10 mouse cellular contexts compared by ENCODE assay signal in the genomic region with DNA sequence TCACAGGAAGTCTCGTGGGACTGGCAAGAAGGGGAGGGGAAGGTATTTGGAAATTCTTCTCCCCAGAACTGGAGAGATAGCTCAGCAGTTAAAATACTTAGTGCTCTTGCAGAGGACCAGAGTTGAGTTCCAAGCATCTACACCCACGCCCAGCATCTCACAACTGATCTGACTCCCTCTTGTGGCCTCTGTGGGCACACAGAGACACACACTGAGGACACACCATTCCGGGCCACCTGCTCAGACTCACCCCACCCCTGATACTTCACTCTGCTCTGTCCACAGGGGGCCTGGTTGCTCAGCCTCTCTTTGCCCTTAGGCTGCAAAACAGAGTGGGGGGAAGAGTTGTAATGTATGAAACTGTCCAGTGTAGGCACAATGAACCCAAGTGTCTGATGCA. TPM values are rescaled to one million over a fixed set of nuclear protein-coding genes. Genes with fewer than 3 reads are reported as not detected.
DNase-seq lines count a peak whose midpoint lies in the region; ATAC-seq lines count a peak whose summit lies in the region.
"Had no signal": no experiment of that assay in that cellular context is flagged by ENCODE, and none has a peak within 500 bp of the region (broad histone marks: within the 10 kb centered on the region; RNA-seq: fewer than 3 reads in every experiment).

No protein-coding gene starts in this region.

- 55% methylated on average over 3 of the region's 3 CpGs for WGBS in liver, embryonic 12.5 days (ENCODE audit: insufficient replicate concordance)
- WGBS in midbrain, embryonic 12.5 days: 77% methylated on average over 3 of the region's 3 CpGs

- H3K4me1 ChIP-seq in liver, embryonic 12.5 days: peaks cover 72% of the 10 kb centered on the region
- H3K4me1 ChIP-seq in midbrain, embryonic 12.5 days: peaks cover 48% of the 10 kb centered on the region

- ATAC-seq in liver, embryonic 12.5 days: no peak
- ATAC-seq in midbrain, embryonic 12.5 days (ENCODE audit: low FRiP score, low read depth): no peak

- H3K4me3 ChIP-seq in liver, embryonic 12.5 days: no peak overlapping the region
- H3K4me3 ChIP-seq in midbrain, embryonic 12.5 days: no peak overlapping the region
- H3K4me3 ChIP-seq: stomach, embryonic 15.5 days had no signal

- no peak overlapping the region for H3K27ac ChIP-seq in liver, embryonic 12.5 days
- no peak overlapping the region for H3K27ac ChIP-seq in midbrain, embryonic 12.5 days (replicated peaks)
- H3K27ac ChIP-seq: stomach, embryonic 15.5 days had no signal

- no peaks in the 10 kb centered on the region for H3K9me3 ChIP-seq in liver, embryonic 12.5 days (replicated peaks)
- no peaks in the 10 kb centered on the region for H3K9me3 ChIP-seq in midbrain, embryonic 12.5 days
- H3K9me3 ChIP-seq: stomach, embryonic 15.5 days had no signal

- DNase-seq in liver (peak; percentile 39), ES-CJ7 (ENCODE audit: low read depth, low spot score) (peak; percentile 69)
- DNase-seq in brain, adult 2 months (ENCODE audit: low read depth, low spot score): peak; percentile 73
- no peak for DNase-seq in gastrocnemius, postnatal 10 days
- no peak for DNase-seq in urinary bladder, postnatal 25 days (ENCODE audit: low spot score)
- no peak for DNase-seq in yolk sac, embryonic 10.5 days (ENCODE audit: low spot score)
- DNase-seq: left cerebral cortex, postnatal 4 days had no signal

- peaks cover 3% of the 10 kb centered on the region; the same call in 1 of the 2 replicates for H3K27me3 ChIP-seq in liver, embryonic 12.5 days (replicated peaks)
- peaks cover 4% of the 10 kb centered on the region; the same call in 1 of the 2 replicates for H3K27me3 ChIP-seq in midbrain, embryonic 12.5 days

- no peak overlapping the region for H3K4me2 ChIP-seq in liver, embryonic 12.5 days
- peak overlapping the region; percentile 94; the same call in 1 of the 2 replicates for H3K4me2 ChIP-seq in midbrain, embryonic 12.5 days (replicated peaks)
- H3K4me2 ChIP-seq: stomach, embryonic 15.5 days had no signal

- H3K9ac ChIP-seq in liver, embryonic 12.5 days: no peak overlapping the region
- no peak overlapping the region for H3K9ac ChIP-seq in midbrain, embryonic 12.5 days (replicated peaks)
- H3K9ac ChIP-seq: stomach, embryonic 15.5 days had no signal

- peaks cover 20% of the 10 kb centered on the region for H3K36me3 ChIP-seq in liver, embryonic 12.5 days
- peaks cover 33% of the 10 kb centered on the region for H3K36me3 ChIP-seq in midbrain, embryonic 12.5 days
- H3K36me3 ChIP-seq: stomach, embryonic 15.5 days had no signal

RNA-seq across cellular contexts. Expression of a gene that starts 3.4 kb away (rescaled TPM):
- polyA plus RNA-seq in liver, embryonic 12.5 days (2016; fragmentation: Nextera tagmentation; extraction: Ambion mirVana): 7.6 and 8.5 TPM in 2 replicates
- polyA plus RNA-seq in midbrain, embryonic 12.5 days (2016; fragmentation: Nextera tagmentation; extraction: Ambion mirVana): 40.1 and 47.7 TPM in 2 replicates
- total RNA-seq in gastrocnemius, postnatal 10 days (2021): 1 to 10 TPM in 1 of 2 experiments, under 1 TPM in 1; 0.99 to 1.7 TPM

Comparison
In these comparisons a context has a peak if more than half of its experiments do, and no peak if none do; other contexts are left out.
1. DNase-seq: peak in liver (single experiment), ES-CJ7 (single experiment) and brain, adult 2 months (single experiment); none in gastrocnemius, postnatal 10 days (single experiment), urinary bladder, postnatal 25 days (single experiment) and yolk sac, embryonic 10.5 days (single experiment).